Mouse (Mus musculus): ENCODE results near the gene Hand2.

DNA sequence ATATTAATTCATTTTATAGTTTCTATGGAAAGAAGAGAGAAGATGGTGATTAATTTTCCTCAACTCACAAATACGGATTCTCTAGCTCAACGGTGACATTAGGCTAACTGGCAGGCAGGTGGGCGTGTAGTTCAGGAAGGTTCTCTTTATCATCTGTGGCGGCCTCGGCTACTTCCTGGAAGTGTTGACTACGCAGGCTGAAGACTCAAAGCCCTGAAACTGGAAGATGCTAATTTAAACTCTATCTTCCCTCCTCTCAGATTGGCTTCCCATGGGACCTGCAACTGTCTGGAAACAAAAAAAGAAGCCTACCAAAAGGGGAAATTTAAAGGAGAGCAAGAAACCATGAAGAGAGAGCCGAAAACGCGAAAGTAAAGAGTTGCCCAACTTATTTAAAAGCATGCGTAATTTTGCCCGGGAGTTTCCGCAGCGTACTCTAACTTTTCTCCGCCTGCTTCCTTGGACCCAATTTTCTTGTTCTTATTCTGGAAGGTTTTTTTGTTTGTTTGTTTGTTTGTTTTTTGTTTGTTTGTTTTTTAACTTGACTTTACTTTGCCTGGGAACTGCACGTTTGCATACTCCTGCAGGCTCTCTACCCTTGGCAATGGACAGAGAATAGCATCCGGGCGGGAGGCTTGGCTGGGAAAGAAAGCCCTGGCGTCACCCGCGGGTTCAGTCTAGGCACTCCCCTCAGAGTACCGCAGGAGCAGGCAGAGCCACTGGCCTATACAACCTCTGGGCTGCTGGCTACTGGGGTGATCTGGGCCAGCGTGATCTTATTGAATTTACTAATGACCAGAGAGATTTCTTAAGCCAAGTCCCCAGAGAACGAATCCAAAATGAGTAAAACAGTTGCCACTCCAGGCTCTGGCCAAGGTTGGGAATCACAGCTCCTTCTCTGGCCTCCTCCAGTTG, 24.4 kb downstream of the Hand2 start:
- TF ChIP-seq CTCF (IDR thresholded peaks at IDR 0.05; ENCODE audit: low read depth) (no peak), EP300 (optimal IDR thresholded peaks at IDR 0.05) (no peak)
